Comparison of ENCODE assay signal across 11 mouse cellular contexts in genomic region chr1:86229184-86229829, GRCm38 (mm10).
DNase-seq lines count a peak whose midpoint lies in the region; ATAC-seq and TF ChIP-seq lines count a peak whose summit lies in the region.
"Had no signal": no experiment of that assay in that cellular context is flagged by ENCODE, and none has a peak within 500 bp of the region (broad histone marks: within the 10 kb centered on the region; RNA-seq: fewer than 3 reads in every experiment).

No protein-coding gene starts in this region.

- no peak for TF ChIP-seq POLR2A in lung, adult 2 months (IDR thresholded peaks at IDR 0.05; ENCODE audit: borderline replicate concordance, extremely low read depth, low read depth, low read length)
- TF ChIP-seq POLR2A in bone marrow macrophage, adult 2 months (IDR thresholded peaks at IDR 0.05; ENCODE audit: borderline replicate concordance, low read depth, low read length): no peak

- no peak for ATAC-seq in liver, embryonic 15.5 days (ENCODE audit: insufficient read depth)
- no peak for ATAC-seq in stomach, embryonic 15.5 days (ENCODE audit: insufficient read depth, low FRiP score, low read depth)
- ATAC-seq: forebrain, embryonic 13.5 days had no signal

- H3K4me2 ChIP-seq in liver, embryonic 15.5 days: no peak overlapping the region
- no peak overlapping the region for H3K4me2 ChIP-seq in stomach, embryonic 15.5 days
- H3K4me2 ChIP-seq: forebrain, embryonic 13.5 days; lung, embryonic 15.5 days had no signal

- no peak overlapping the region for H3K9ac ChIP-seq in liver, embryonic 15.5 days
- H3K9ac ChIP-seq in stomach, embryonic 15.5 days: no peak overlapping the region
- H3K9ac ChIP-seq: forebrain, embryonic 13.5 days; lung, embryonic 15.5 days had no signal

- peak; percentile 32 for DNase-seq in lung, postnatal 25 days (ENCODE audit: low spot score)
- no peak for DNase-seq in lung, adult 2 months
- no peak for DNase-seq in right cerebral cortex, postnatal 14 days
- DNase-seq in frontal cortex, postnatal 36 days (ENCODE audit: low spot score in 2 of 2): no peak
- DNase-seq: embryo, embryonic 11 days had no signal

- TF ChIP-seq CTCF in lung, adult 2 months (IDR thresholded peaks at IDR 0.05; ENCODE audit: insufficient read depth, low read length): no peak
- no peak for TF ChIP-seq CTCF in bone marrow macrophage, adult 2 months (IDR thresholded peaks at IDR 0.05; ENCODE audit: low read depth, low read length)

- no peaks in the 10 kb centered on the region for H3K9me3 ChIP-seq in liver, embryonic 15.5 days (replicated peaks)
- H3K9me3 ChIP-seq in stomach, embryonic 15.5 days: no peaks in the 10 kb centered on the region
- H3K9me3 ChIP-seq: forebrain, embryonic 13.5 days; heart, embryonic 10.5 days; lung, embryonic 15.5 days had no signal

- WGBS in lung, adult 2 months: 75% methylated on average over 9 of the region's 9 CpGs
- WGBS in liver, embryonic 15.5 days (ENCODE audit: insufficient replicate concordance): 59% methylated on average over 9 of the region's 9 CpGs
- 84% methylated on average over 9 of the region's 9 CpGs for WGBS in stomach, embryonic 15.5 days

- H3K4me1 ChIP-seq in lung, adult 2 months (ENCODE audit: control insufficient read depth, insufficient read depth, low read length): peaks cover 2% of the 10 kb centered on the region; the same call in 1 of the 2 replicates
- H3K4me1 ChIP-seq in bone marrow macrophage, adult 2 months (ENCODE audit: control insufficient read depth, insufficient read depth, low read length): peaks cover 45% of the 10 kb centered on the region
- H3K4me1 ChIP-seq in liver, embryonic 15.5 days (replicated peaks): peaks cover 35% of the 10 kb centered on the region
- no peaks in the 10 kb centered on the region for H3K4me1 ChIP-seq in stomach, embryonic 15.5 days
- H3K4me1 ChIP-seq: forebrain, embryonic 13.5 days; lung, embryonic 15.5 days had no signal

- H3K27me3 ChIP-seq in liver, embryonic 15.5 days: no peaks in the 10 kb centered on the region
- H3K27me3 ChIP-seq in stomach, embryonic 15.5 days (replicated peaks): no peaks in the 10 kb centered on the region
- H3K27me3 ChIP-seq: forebrain, embryonic 13.5 days; lung, embryonic 15.5 days had no signal

- no peak overlapping the region for H3K4me3 ChIP-seq in lung, adult 2 months (replicated peaks; ENCODE audit: extremely low read depth, low read depth, low read length)
- H3K4me3 ChIP-seq in bone marrow macrophage, adult 2 months (ENCODE audit: insufficient read depth, low read length): no peak overlapping the region
- H3K4me3 ChIP-seq in liver, embryonic 15.5 days (replicated peaks): no peak overlapping the region
- H3K4me3 ChIP-seq in stomach, embryonic 15.5 days (replicated peaks): no peak overlapping the region
- H3K4me3 ChIP-seq: forebrain, embryonic 13.5 days; heart, embryonic 10.5 days; lung, embryonic 15.5 days had no signal

- H3K27ac ChIP-seq in bone marrow macrophage, adult 2 months (ENCODE audit: insufficient read depth, low read depth, low read length): peak overlapping the region; percentile 100
- peak overlapping the region; percentile 78 for H3K27ac ChIP-seq in liver, embryonic 15.5 days (replicated peaks)
- H3K27ac ChIP-seq in stomach, embryonic 15.5 days: 0 out of 2 replicates have a peak overlapping the region, but pooled peaks have one; percentile 4
- H3K27ac ChIP-seq: forebrain, embryonic 13.5 days; heart, embryonic 10.5 days; lung, embryonic 15.5 days had no signal

- H3K36me3 ChIP-seq in liver, embryonic 15.5 days (replicated peaks): no peaks in the 10 kb centered on the region
- no peaks in the 10 kb centered on the region for H3K36me3 ChIP-seq in stomach, embryonic 15.5 days
- H3K36me3 ChIP-seq: heart, embryonic 10.5 days; lung, embryonic 15.5 days had no signal

Comparison
In these comparisons a context has a peak if more than half of its experiments do, and no peak if none do; other contexts are left out.
1. H3K27ac ChIP-seq: peak in every context shown above with its lines; median percentile 100 in bone marrow macrophage, adult 2 months; 78 in liver, embryonic 15.5 days; 4 in stomach, embryonic 15.5 days.